Mouse (Mus musculus): Measurements from ENCODE around the gene Trim39.

The Trim39 gene

DNA sequence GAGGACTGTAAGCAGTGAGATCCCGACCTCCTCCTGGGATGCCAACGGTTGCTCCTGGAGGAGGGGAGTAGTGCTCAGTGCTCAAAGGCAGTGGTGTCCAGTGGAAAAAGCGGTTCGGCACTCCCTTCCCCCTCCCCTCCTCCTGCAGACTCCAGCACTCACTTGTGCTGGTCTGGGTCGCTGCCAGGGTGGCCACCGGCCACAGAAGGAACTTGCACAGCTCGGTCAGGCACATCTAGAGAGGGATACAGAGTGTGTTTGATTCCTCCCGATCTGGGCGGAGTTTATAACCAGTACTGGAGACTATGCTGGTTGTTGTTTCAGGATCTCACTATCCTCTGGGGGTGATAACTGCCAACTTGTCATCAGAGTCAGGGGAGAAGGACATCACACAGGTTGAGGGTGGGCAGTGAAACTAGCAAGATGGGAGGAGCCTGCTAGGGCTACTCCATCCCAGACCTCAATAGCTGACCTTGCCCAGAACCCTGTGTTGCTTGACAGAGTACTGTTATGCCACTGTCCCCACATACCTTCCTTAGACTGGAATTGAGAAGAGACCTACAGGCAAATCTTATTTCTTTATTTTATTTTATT lies 46.7 kb downstream of the Trim39 start:
- ChIA-PET POLR2A (no interaction called here), CTCF (no interaction called here)

DNA sequence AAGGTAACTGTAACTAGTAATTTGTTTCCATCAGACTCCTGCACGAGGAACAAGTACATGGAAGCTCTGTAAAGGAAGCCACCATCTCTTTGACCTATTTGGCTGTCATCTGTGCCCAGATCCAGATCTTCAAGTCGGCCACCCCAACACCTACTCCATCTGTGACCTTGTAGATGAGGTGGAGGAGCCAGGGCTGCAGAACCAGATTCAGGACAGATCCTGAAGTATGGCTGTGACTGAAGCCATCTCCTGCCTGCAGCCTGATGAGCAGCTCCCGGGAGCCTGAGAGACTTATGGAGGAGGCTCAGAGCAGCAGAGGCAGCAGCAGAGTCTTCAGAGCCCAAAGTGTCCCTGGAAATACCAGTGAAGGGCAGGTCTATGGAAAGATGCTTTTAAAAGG lies 47.6 kb downstream of the Trim39 start:
- CTCF ChIA-PET = interaction anchor here in 1 of 4 experiments (1.2 kb wide), 1 partner anchor 13 kb away, joined by 7 read pairs; no protein-coding TSS in a partner anchor
- POLR2A ChIA-PET = no interaction called here

DNA sequence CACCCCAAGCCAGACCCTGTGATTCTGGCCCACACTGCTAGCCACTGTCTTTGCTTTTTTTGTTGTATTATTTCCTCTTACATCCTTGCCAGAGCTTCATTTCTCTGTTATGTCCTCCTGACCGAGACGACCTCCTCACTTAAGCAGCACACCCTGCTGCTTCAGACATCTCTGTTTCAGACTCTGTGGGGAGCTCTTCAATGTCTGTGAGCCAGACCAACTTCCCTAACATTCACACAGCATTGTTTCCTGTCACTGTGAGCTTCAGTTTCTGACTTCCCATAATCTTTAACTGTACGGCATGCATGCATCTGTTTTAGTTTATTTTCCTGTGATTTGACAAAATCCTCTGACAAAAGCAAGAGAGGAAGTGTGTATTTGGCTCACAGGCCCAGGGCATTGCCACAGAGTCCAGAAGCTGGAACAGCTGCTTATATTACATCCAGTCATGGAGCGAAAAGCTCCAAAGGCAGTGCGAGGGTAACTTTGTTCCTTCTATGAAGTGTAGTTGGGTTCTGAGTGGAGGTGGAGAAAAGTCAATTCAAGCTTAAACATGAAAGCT lies 53.4 kb downstream of the Trim39 start:
- ChIA-PET CTCF (interaction anchor here in 1 of 4 experiments (1.2 to 1.7 kb wide), 3 partner anchors 8 to 25 kb away, joined by 5 to 7 read pairs (median 6); no protein-coding TSS in a partner anchor), POLR2A (interaction anchor here in 3 of 4 experiments (0.6 to 2.0 kb wide), 11 partner anchors 10 to 283 kb away, joined by 3 to 8 read pairs (median 4); no protein-coding TSS in a partner anchor)

DNA sequence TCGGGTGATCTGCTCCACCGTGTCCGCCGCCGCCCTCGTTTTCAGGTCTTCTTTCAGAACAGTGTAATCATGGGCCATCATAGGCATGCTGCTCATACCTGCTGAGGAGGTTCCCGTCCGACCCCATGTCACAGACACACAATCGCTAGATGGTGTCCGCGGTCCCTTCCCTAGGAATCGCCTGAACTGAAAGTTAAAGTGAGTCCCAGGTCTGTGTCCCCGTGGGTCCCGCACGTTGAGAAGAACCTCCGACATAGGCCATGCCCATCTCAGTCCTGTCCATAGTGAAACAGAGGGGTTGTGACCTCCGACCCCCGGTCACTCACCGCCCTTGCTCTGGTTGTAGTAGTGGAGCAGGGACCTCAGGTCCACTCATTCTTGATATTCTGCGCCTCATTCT lies 56.5 kb downstream of the Trim39 start:
- ChIA-PET POLR2A (interaction anchor here in 1 of 4 experiments (0.8 kb wide), 1 partner anchor 15 kb away, joined by 3 read pairs; no protein-coding TSS in a partner anchor), CTCF (no interaction called here)

All from embryonic stem cell, embryonic (primary cell).